In the genomic region with DNA sequence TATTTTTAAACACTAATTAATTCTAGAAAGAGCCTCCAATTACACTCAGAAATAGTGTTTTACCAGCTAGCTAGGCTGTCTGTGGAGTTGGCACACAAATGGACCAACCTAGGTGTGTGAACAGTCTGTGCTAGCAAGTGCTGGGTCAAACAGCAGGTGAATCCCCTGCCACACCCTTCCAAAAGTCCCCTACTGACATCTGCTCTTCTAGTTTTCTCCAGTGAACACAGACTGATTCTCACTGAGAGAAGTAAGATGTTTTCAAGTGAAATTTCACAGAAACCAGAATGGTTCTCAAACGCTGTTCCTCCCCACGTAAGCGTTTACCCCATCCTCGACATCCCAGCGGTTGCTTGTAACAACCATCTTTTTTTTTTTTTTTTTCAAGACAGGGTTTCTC, we compare ENCODE assay signal across 11 mouse cellular contexts.
"Had no signal": no experiment of that assay in that cellular context is flagged by ENCODE, and none has a peak within 500 bp of the region (broad histone marks: within the 10 kb centered on the region; RNA-seq: fewer than 3 reads in every experiment).

No protein-coding gene starts in this region.

- H3K4me3 ChIP-seq: left cerebral cortex, adult 2 months; limb, embryonic 10.5 days; lung, embryonic 15.5 days; midbrain, embryonic 12.5 days; neural tube, embryonic 13.5 days had no signal

- H3K4me2 ChIP-seq: liver, embryonic 11.5 days; lung, embryonic 15.5 days; midbrain, embryonic 12.5 days; neural tube, embryonic 13.5 days had no signal

- H3K9me3 ChIP-seq: limb, embryonic 10.5 days; lung, embryonic 15.5 days; neural tube, embryonic 13.5 days had no signal

- H3K9ac ChIP-seq: lung, embryonic 15.5 days; midbrain, embryonic 12.5 days; neural tube, embryonic 13.5 days had no signal

- H3K27me3 ChIP-seq: lung, embryonic 15.5 days; midbrain, embryonic 12.5 days; neural tube, embryonic 13.5 days had no signal

- H3K36me3 ChIP-seq: limb, embryonic 10.5 days; lung, embryonic 15.5 days; midbrain, embryonic 12.5 days; neural tube, embryonic 13.5 days had no signal

- DNase-seq: kidney, postnatal 25 days; lung, postnatal 14 days; right cerebral cortex, postnatal 25 days; thymus, postnatal 4 days had no signal

- H3K27ac ChIP-seq: left cerebral cortex, adult 2 months; limb, embryonic 10.5 days; lung, embryonic 15.5 days; midbrain, embryonic 12.5 days; neural tube, embryonic 13.5 days; stomach, postnatal 0 days had no signal
